Mouse (Mus musculus) R1 (cell line): ENCODE results near the gene Ctnnbl1.

ENCODE experiments used
- DNase-seq: peaks from one replicate; pipeline ENCODE4 v3.0.0-alpha.2; 2018; ENCODE audit warnings: low read depth, low spot score

Ctnnbl1 gene

DNA sequence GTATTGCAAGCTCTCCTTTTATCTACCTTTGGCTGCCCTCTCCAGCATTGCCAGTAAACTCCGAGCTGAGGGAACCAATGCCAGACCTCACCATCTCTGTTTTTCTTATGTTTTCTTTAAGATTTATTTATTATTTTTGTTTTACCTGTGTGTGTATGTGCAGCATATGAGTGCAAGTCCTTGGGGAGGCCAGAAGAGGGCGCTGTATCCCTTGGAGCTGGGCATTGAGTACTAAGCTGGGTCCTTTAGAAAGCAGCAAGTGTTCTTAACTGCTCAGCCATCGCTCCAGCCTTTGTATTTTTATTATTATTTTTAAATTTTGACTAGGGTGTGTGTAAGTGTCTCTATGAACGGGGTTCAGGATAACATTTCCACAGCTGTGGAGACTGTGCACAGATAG is 199.5 kb downstream of the Ctnnbl1 start:
- DNase-seq: peak; percentile 66

DNA sequence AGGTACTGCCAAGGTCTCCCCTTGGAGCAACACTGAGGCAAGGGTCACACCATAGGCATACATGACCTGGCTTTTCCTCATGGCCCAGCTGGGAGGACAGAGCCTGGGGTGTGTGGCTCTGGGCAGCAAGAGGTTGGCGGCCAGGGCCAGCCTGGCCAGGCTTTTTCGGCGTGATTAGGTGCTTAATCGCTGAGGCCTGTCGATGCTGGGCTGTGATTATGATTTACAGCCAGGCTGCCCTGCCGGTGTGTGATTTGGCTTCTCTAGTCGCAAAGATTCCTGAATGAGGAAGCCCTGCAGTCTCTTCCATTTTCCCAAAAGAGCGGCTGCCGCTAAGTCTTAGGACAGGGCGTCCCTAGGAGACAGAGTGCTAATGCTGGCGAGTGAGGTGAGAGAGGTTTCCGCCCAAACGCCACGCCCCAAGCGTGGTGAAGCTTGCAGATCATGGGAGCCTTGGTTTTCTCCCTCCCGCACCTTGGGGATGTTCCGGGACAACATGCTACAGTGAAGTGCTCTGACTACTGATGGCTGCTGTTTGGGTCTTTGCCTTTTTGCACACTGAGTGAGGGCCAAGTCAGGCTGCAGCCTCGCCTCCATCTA is 203.5 kb downstream of the Ctnnbl1 start:
- DNase-seq: peak; percentile 70
